Mouse (Mus musculus) cerebellum, adult 2 months (tissue): Measurements from ENCODE around the gene AI837181.

ENCODE experiments used
- CTCF ChIP-seq: fragments of 200-500 bp; IDR thresholded peaks from 2 replicates; pipeline ENCODE4 v1.5.1; 2011; ENCODE audit warnings: low read depth, mild to moderate bottlenecking, control low read depth, low read length, moderate library complexity, borderline replicate concordance; ENCODE audit not compliant: insufficient read depth
- POLR2A ChIP-seq: fragments of 200-500 bp; IDR thresholded peaks from 2 replicates; pipeline ENCODE4 v1.6.1; 2011; ENCODE audit warnings: low read length, control low read depth, borderline replicate concordance; ENCODE audit not compliant: insufficient read depth

- TF ChIP-seq CTCF (peak; percentile 77), POLR2A (no peak)
These were observed 17.8 kb upstream of the AI837181 start for GRCm38 (mm10) chr19:5407133-5407532.
